Mouse (Mus musculus) forebrain, embryonic 14.5 days (tissue): Measurements from ENCODE around the gene Zdhhc20. TPM values are rescaled to one million over a fixed set of nuclear protein-coding genes. Genes with fewer than 3 reads are reported as not detected.
"Not testable (repeated sequence)": the region's sequence is repeated elsewhere in the genome, so short reads cannot be mapped to it uniquely, and the experiment has no call there.

Experiments used
- ATAC-seq: fragments of 200-750 bp; cut with Nextera tagmentation; 2 replicates; pipeline ENCODE4 v1.8.0; 2017; ENCODE audit warnings: mild to moderate bottlenecking, moderate library complexity
- DNase-seq: peaks from one replicate; pipeline ENCODE4 v3.0.0-alpha.2; 2015; ENCODE audit warnings: low spot score
- H3K27ac ChIP-seq: fragments of 300-500 bp; sonication (generic); 2 replicates; pipeline ENCODE4 v1.5.1; 2014; ENCODE audit warnings: low read depth, mild to moderate bottlenecking, control low read depth, low read length, moderate library complexity
- H3K27me3 ChIP-seq: fragments of 300-500 bp; sonication (generic); replicated peaks from 2 replicates; pipeline ENCODE4 v1.6.1; 2014; ENCODE audit warnings: low read length, control low read depth, mixed read lengths; ENCODE audit not compliant: control insufficient read depth, insufficient read depth
- H3K36me3 ChIP-seq: fragments of 300-500 bp; sonication (generic); 2 replicates; pipeline ENCODE4 v1.6.1; 2014; ENCODE audit warnings: low read length, control low read depth; ENCODE audit not compliant: control insufficient read depth, insufficient read depth
- H3K4me1 ChIP-seq: fragments of 300-500 bp; sonication (generic); 2 replicates; pipeline ENCODE4 v1.6.1; 2014; ENCODE audit warnings: antibody characterized with exemption, low read length, control low read depth; ENCODE audit not compliant: control insufficient read depth, insufficient read depth
- H3K4me2 ChIP-seq: fragments of 300-500 bp; sonication (generic); 2 replicates; pipeline ENCODE4 v1.6.1; 2014; ENCODE audit warnings: mild to moderate bottlenecking, control low read depth, low read length
- H3K4me3 ChIP-seq: fragments of 300-500 bp; sonication (generic); 2 replicates; pipeline ENCODE4 v1.5.1; 2014; ENCODE audit warnings: low read depth, low read length, control low read depth
- H3K9ac ChIP-seq: fragments of 300-500 bp; sonication (generic); 2 replicates; pipeline ENCODE4 v1.6.1; 2014; ENCODE audit warnings: mild to moderate bottlenecking, low read length, control low read depth, moderate library complexity
- H3K9me3 ChIP-seq: fragments of 300-500 bp; sonication (generic); replicated peaks from 2 replicates; pipeline ENCODE4 v1.6.1; 2016; ENCODE audit warnings: low read length, control low read depth, mixed read lengths; ENCODE audit not compliant: control insufficient read depth
- WGBS: fragments of 180-500 bp; shearing (Covaris S2); extraction: QIAGEN DNeasy Blood & Tissue Kit; methylation state at CpG from one replicate; pipeline ENCODE4 v1.1.7; 2014; 5-methylcytosine and 5-hydroxymethylcytosine counted together
- polyA plus RNA-seq: library from polyadenylated mRNA; unstranded; fragments of >200 nt; fragmentation: Nextera tagmentation; extraction: Ambion mirVana; gene quantifications from 2 replicates; pipeline ENCODE4 v1.2.1, GENCODE M21; 2014

Zdhhc20 gene
- polyA plus RNA-seq, 1 experiment from 2014 or later: 29.7 TPM

DNA sequence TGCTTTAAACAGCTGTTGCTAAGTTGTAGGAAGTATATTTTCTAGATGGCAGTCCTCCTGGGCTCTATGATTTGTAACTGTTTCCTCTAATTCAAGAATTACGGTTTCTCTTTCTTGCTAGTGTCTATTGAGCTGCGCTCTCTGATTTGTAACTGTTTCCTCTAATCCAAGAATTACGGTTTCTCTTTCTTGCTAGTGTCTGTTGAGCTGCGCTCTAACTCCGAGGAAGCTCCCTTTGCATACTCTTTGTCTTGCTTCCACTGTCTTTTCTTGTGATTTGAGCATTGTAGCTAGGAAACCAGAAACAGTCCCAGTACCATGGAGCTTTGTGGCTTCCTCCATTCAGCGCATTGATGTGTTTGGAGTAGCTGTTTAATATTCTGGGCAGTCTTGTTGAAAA is 25.3 kb upstream of the Zdhhc20 start:
- Histone ChIP-seq H3K27ac (no peak overlapping the region), H3K4me3 (no peak overlapping the region), H3K9ac (no peak overlapping the region), H3K4me1 (no peaks in the 10 kb centered on the region), H3K27me3 (no peaks in the 10 kb centered on the region), H3K36me3 (peaks cover 30% of the 10 kb centered on the region), H3K4me2 (no peak overlapping the region), H3K9me3 (no peaks in the 10 kb centered on the region)
- ATAC-seq (no peak), DNase-seq (no peak)
- 62% methylated on average over 6 of the region's 6 CpGs for WGBS

DNA sequence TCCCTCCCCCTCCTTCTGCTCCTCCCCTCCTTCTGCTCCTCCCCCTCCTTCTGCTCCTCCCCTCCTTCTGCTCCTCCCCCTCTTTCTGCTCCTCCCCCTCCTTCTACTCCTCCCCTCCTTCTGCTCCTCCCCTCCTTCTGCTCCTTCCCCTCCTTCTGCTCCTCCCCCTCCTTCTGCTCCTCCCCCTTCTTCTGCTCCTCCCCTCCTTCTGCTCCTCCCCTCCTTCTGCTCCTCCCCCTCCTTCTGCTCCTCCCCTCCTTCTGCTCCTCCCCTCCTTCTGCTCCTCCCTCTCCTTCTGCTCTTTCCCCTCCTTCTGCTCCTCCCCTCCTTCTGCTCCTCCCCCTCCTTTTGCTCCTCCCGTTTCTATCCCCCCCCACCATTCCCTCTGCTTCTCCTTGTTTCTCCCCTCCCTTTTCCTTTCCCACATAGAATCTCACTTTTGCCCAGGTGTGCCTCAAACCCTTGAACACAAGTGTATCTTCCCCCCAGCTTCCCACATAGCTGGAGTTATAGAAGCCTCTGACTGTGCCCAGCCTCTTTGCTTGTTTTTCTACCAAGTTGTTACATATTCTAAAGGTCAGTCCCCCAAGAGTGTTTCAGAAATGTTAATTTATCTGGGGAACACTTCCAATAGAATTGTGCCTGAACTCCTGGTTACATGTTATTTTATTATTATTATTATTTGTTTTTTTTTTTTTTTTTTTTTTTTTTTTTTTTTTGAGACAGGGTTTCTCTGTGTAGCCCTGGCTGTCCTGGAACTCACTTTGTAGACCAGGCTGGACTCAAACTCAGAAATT is 22.3 kb upstream of the Zdhhc20 start:
- H3K36me3 ChIP-seq: peaks cover 16% of the 10 kb centered on the region; the same call in 1 of the 2 replicates
- H3K4me2 ChIP-seq, H3K9me3 ChIP-seq, DNase-seq, H3K4me1 ChIP-seq, H3K27me3 ChIP-seq, H3K9ac ChIP-seq, ATAC-seq, H3K27ac ChIP-seq, H3K4me3 ChIP-seq: not testable (repeated sequence)
- WGBS: 43% methylated on average over 1 of the region's 1 CpGs

DNA sequence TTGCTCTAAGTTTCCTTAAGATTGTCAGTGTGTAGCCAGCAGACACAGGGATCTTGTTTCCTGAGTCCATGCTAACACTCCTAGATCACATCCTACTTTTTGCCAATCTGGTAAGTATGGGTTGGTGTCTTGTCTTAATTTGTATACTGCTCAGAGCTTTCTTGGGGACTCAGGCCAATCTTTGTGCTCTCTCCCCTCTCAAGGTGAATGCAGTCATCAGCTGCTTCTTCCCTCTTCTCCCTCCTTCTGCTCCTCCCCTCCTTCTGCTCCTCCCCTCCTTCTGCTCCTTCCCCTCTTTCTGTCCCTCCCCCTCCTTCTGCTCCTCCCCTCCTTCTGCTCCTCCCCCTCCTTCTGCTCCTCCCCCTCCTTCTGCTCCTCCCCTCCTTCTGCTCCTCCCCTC is 21.7 kb upstream of the Zdhhc20 start:
- ATAC-seq, H3K9ac ChIP-seq, H3K4me1 ChIP-seq, H3K4me3 ChIP-seq, H3K9me3 ChIP-seq, H3K27me3 ChIP-seq, H3K36me3 ChIP-seq, H3K27ac ChIP-seq, H3K4me2 ChIP-seq, DNase-seq: not testable (repeated sequence)

DNA sequence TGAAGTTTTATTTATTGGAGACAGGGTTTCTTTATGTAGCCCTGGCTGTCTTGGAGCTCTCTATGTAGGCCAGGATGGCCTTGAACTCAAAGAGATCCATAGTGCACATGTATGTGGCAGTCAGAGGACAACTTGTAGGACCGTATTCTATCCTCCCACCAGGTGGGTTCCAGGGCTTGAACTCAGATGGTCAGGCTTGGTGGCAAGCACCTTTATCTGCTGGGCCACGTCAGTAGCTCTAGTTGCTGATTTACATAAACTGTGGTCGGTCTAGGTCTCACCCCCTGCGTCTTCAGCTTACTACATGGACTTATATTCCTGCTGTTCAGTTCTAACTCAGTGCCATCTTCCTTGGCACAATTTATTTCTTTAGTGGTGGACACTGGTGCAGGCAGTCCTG is 21.2 kb upstream of the Zdhhc20 start:
- Histone ChIP-seq H3K9me3 (no peaks in the 10 kb centered on the region), H3K4me1 (no peaks in the 10 kb centered on the region), H3K9ac (no peak overlapping the region), H3K36me3 (peaks cover 5% of the 10 kb centered on the region; the same call in 1 of the 2 replicates), H3K27ac (no peak overlapping the region), H3K4me3 (no peak overlapping the region), H3K27me3 (no peaks in the 10 kb centered on the region), H3K4me2 (no peak overlapping the region)
- WGBS: 73% methylated on average over 4 of the region's 4 CpGs
- no peak for DNase-seq
- ATAC-seq: peak; percentile 13; the same call in 1 of the 2 replicates

DNA sequence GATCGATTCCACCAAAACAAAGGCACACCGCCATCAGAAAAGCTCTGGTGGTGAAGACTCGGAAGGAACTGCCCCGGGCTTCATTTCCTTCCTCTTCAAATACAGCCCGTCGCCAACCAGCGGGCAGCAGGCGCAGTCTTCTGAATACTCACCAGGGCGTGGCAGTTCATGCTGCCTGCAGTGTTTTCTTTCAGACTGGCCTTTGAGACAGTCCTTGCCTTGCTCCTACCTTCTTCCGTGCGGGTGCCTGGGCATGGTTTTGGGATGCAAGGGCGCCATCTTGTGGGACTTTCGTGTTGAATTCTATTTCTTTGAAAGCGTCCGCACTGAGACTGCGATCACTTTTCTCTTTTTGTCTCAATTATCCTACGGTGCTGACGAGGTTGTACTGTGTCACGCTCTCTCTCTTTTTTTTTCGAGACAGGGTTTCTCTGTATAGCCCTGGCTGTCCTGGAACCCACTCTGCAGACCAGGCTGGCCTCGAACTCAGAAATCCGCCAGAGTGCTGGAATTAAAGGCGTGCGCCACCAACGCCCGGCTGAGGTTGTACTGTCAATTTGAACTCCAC is 20.5 kb upstream of the Zdhhc20 start:
- H3K4me1 ChIP-seq: no peaks in the 10 kb centered on the region
- no peaks in the 10 kb centered on the region for H3K27me3 ChIP-seq
- H3K9me3 ChIP-seq: no peaks in the 10 kb centered on the region
- peak overlapping the region; percentile 53 for H3K9ac ChIP-seq
- 0 out of 2 replicates have a peak, but pooled peaks cover 1% of the 10 kb centered on the region for H3K36me3 ChIP-seq
- peak overlapping the region; percentile 52 for H3K4me2 ChIP-seq
- 19% methylated on average over 26 of the region's 26 CpGs for WGBS
- peak; percentile 92 for ATAC-seq
- H3K4me3 ChIP-seq: peak overlapping the region; percentile 21
- DNase-seq: peak; percentile 92
- H3K27ac ChIP-seq: no peak overlapping the region

DNA sequence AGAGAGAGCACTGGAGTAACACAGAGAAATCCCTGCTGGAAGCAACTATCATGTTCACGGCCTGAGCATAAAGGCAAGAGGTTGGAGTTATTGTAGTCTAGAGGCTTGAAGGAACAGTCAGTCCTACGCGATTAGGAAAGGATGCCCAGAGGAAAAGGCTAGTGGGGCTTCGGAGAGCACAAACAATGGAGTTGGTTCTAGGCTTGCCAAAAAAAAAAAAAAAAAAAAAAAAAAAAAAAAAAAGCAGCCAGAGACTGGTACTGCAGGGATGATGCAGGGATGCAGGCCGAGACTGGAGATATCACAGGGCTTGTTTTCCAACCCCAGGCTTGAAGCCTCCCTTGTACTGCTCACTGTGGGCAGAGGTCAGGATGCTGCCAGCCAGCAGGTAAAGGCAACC is 19.2 kb upstream of the Zdhhc20 start:
- WGBS: 73% methylated on average over 5 of the region's 5 CpGs
- no peak for ATAC-seq

DNA sequence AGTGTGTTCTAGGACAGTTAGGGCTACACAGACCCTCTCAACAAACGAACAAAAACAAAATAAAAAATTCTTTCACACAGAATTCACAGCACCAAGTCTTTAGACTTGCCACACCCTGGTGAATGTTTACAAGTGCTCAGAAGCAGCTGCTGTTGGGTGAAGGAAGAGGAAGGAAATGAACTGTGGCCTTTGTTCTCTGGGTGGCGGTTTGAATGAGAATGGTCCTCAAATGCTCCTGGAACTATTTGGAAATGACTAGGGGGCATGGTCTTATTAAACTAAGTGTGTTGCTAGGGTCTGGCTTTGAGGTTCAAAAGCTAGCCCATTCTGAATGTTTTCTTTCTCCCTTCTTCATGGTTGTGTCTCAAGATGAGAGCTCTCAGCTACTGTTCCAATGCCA is 18.4 kb upstream of the Zdhhc20 start:
- H3K4me3 ChIP-seq: no peak overlapping the region
- ATAC-seq (no peak), DNase-seq (no peak)
- H3K4me2 ChIP-seq: no peak overlapping the region
- H3K9me3 ChIP-seq: no peaks in the 10 kb centered on the region
- no peaks in the 10 kb centered on the region for H3K36me3 ChIP-seq
- H3K4me1 ChIP-seq: no peaks in the 10 kb centered on the region
- no peak overlapping the region for H3K9ac ChIP-seq
- whole genome bisulfite sequencing: 67% methylated on average over 2 of the region's 2 CpGs
- H3K27ac ChIP-seq: no peak overlapping the region
- H3K27me3 ChIP-seq: no peaks in the 10 kb centered on the region

More for the DNA sequence above, 19.2 kb upstream of the Zdhhc20 start:
- H3K36me3 ChIP-seq: no peaks in the 10 kb centered on the region
- no peaks in the 10 kb centered on the region for H3K27me3 ChIP-seq
- DNase-seq: no peak
- no peak overlapping the region for H3K27ac ChIP-seq
- no peak overlapping the region for H3K4me2 ChIP-seq
- H3K4me3 ChIP-seq: no peak overlapping the region
- no peaks in the 10 kb centered on the region for H3K4me1 ChIP-seq
- no peaks in the 10 kb centered on the region for H3K9me3 ChIP-seq
- no peak overlapping the region for H3K9ac ChIP-seq

DNA sequence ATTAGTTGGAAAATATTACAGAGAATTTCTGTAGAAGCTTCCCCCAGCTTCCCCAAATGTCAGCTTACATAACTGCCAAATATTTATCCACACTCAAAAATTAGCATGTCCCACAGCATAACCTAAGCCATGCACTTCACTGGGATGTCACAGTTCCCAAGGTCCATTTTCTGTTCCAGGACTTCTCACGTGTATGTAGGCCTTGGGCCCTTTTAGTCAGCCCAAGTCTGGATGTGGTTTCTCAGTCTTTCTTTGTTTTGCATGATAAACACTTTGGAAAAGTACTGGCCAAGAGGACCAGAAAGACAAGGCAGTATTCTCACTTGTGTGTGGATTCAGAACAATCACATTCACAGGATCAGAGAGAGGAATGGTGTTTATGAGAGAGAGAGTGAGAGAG is 11.9 kb upstream of the Zdhhc20 start:
- Histone ChIP-seq H3K36me3 (no peaks in the 10 kb centered on the region), H3K4me2 (no peak overlapping the region), H3K27me3 (no peaks in the 10 kb centered on the region), H3K9me3 (no peaks in the 10 kb centered on the region), H3K4me1 (no peaks in the 10 kb centered on the region), H3K9ac (no peak overlapping the region), H3K27ac (no peak overlapping the region), H3K4me3 (no peak overlapping the region)
- WGBS: 63% methylated on average over 1 of the region's 1 CpGs
- ATAC-seq (no peak), DNase-seq (no peak)

DNA sequence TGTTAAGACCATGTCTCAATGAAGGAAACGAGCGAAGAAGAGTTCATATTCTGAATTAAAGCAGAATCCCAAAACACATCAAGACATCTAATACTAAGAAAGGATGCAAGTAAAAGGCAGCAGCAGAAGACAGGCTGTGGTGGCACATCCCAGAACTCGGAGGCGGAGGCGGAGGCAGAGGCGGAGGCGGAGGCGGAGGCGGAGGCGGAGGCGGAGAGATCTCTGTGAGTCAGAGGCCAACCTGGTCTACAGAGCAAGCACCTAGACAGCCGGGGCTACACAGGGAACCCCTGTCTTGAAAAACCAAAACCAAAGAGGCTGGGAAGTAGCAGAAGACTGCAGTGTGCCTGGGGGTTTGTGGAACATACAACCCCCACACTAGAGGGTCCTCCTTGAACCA is 6.8 kb upstream of the Zdhhc20 start:
- Histone ChIP-seq H3K9ac (no peak overlapping the region), H3K9me3 (no peaks in the 10 kb centered on the region), H3K4me2 (no peak overlapping the region), H3K4me1 (no peaks in the 10 kb centered on the region), H3K27me3 (no peaks in the 10 kb centered on the region), H3K36me3 (no peaks in the 10 kb centered on the region), H3K4me3 (no peak overlapping the region), H3K27ac (no peak overlapping the region)
- DNase-seq (no peak), ATAC-seq (no peak)
- WGBS: 96% methylated on average over 12 of the region's 12 CpGs
